Mouse (Mus musculus) kidney, embryonic 14.5 days (tissue): Measurements from ENCODE around the gene Acadsb. TPM values are rescaled to one million over a fixed set of nuclear protein-coding genes. Genes with fewer than 3 reads are reported as not detected.

Source experiments
- ATAC-seq: fragments of 200-750 bp; cut with Nextera tagmentation; 2 replicates; pipeline ENCODE4 v1.8.0; 2017; ENCODE audit warnings: moderate number of reproducible peaks, mild to moderate bottlenecking, moderate TSS enrichment, moderate library complexity; ENCODE audit not compliant: low FRiP score, low TSS enrichment
- H3K27ac ChIP-seq: fragments of 300-500 bp; sonication (generic); 2 replicates; pipeline ENCODE4 v1.5.1; 2014; ENCODE audit warnings: low read depth, mild to moderate bottlenecking, low read length, moderate library complexity, mixed read lengths
- H3K27me3 ChIP-seq: fragments of 300-500 bp; sonication (generic); 2 replicates; pipeline ENCODE4 v1.6.1; 2014; ENCODE audit warnings: mild to moderate bottlenecking, low read length; ENCODE audit not compliant: control insufficient read depth, insufficient read depth
- H3K36me3 ChIP-seq: fragments of 300-500 bp; sonication (generic); 2 replicates; pipeline ENCODE4 v1.6.1; 2014; ENCODE audit warnings: low read length, mixed read lengths; ENCODE audit not compliant: control insufficient read depth, insufficient read depth
- H3K4me1 ChIP-seq: fragments of 300-500 bp; sonication (generic); 2 replicates; pipeline ENCODE4 v1.6.1; 2014; ENCODE audit warnings: low read length, mixed read lengths; ENCODE audit not compliant: control insufficient read depth, insufficient read depth
- H3K4me2 ChIP-seq: fragments of 300-500 bp; sonication (generic); replicated peaks from 2 replicates; pipeline ENCODE4 v1.6.1; 2014; ENCODE audit warnings: low read depth, mild to moderate bottlenecking, low read length
- H3K4me3 ChIP-seq: fragments of 300-500 bp; sonication (generic); 2 replicates; pipeline ENCODE4 v1.5.1; 2014; ENCODE audit warnings: mild to moderate bottlenecking, low read length
- H3K9ac ChIP-seq: fragments of 300-500 bp; sonication (generic); 2 replicates; pipeline ENCODE4 v1.6.1; 2014; ENCODE audit warnings: low read depth, mild to moderate bottlenecking, low read length, moderate library complexity
- H3K9me3 ChIP-seq: fragments of 300-500 bp; sonication (generic); 2 replicates; pipeline ENCODE4 v1.6.1; 2016; ENCODE audit warnings: low read length; ENCODE audit not compliant: control insufficient read depth
- WGBS: fragments of 180-500 bp; shearing (Covaris S2); extraction: QIAGEN DNeasy Blood & Tissue Kit; methylation state at CpG from one replicate; pipeline ENCODE4 v1.1.7; 2014; 5-methylcytosine and 5-hydroxymethylcytosine counted together
- polyA plus RNA-seq: library from polyadenylated mRNA; unstranded; fragments of >200 nt; fragmentation: Nextera tagmentation; extraction: Ambion mirVana; gene quantifications from 2 replicates; pipeline ENCODE4 v1.2.1, GENCODE M21; 2014

The Acadsb gene
- polyA plus RNA-seq, 1 experiment from 2014 or later = 93.0 TPM

- no peaks in the 10 kb centered on the region for H3K27me3 ChIP-seq
- 93% methylated on average over 1 of the region's 1 CpGs for WGBS
- no peak for ATAC-seq
Measured at GRCm38 (mm10) chr7:131434276-131434675, 23.9 kb downstream of the Acadsb start.

GRCm38 (mm10) chr7:131437051-131437450 is 26.6 kb downstream of the Acadsb start:
- H3K27ac ChIP-seq = no peak overlapping the region
- H3K4me1 ChIP-seq = no peaks in the 10 kb centered on the region
- H3K4me2 ChIP-seq = no peak overlapping the region
- no peaks in the 10 kb centered on the region for H3K9me3 ChIP-seq
- no peak overlapping the region for H3K9ac ChIP-seq
- 63% methylated on average over 3 of the region's 3 CpGs for WGBS
- peaks cover 2% of the 10 kb centered on the region; the same call in 1 of the 2 replicates for H3K36me3 ChIP-seq
- ATAC-seq = no peak
- H3K4me3 ChIP-seq = no peak overlapping the region
- H3K27me3 ChIP-seq = no peaks in the 10 kb centered on the region

More at GRCm38 (mm10) chr7:131434276-131434675, 23.9 kb downstream of the Acadsb start:
- peaks cover 5% of the 10 kb centered on the region; the same call in 1 of the 2 replicates for H3K36me3 ChIP-seq
- no peak overlapping the region for H3K9ac ChIP-seq
- H3K27ac ChIP-seq = no peak overlapping the region
- no peak overlapping the region for H3K4me2 ChIP-seq
- H3K4me3 ChIP-seq = no peak overlapping the region
- H3K4me1 ChIP-seq = no peaks in the 10 kb centered on the region
- H3K9me3 ChIP-seq = no peaks in the 10 kb centered on the region; the same call in 1 of the 2 replicates

- no peaks in the 10 kb centered on the region for H3K9me3 ChIP-seq
- ATAC-seq = no peak
- 90% methylated on average over 5 of the region's 5 CpGs for WGBS
- H3K27me3 ChIP-seq = no peaks in the 10 kb centered on the region
- no peak overlapping the region for H3K9ac ChIP-seq
- H3K27ac ChIP-seq = no peak overlapping the region
- no peak overlapping the region for H3K4me3 ChIP-seq
- H3K36me3 ChIP-seq = no peaks in the 10 kb centered on the region
- H3K4me2 ChIP-seq = no peak overlapping the region
- no peaks in the 10 kb centered on the region for H3K4me1 ChIP-seq
Measured at GRCm38 (mm10) chr7:131456714-131457113, 46.3 kb downstream of the Acadsb start.

GRCm38 (mm10) chr7:131465117-131465601 is 54.8 kb downstream of the Acadsb start:
- no peak overlapping the region for H3K9ac ChIP-seq
- H3K27ac ChIP-seq = no peak overlapping the region
- H3K4me1 ChIP-seq = no peaks in the 10 kb centered on the region
- 68% methylated on average over 3 of the region's 3 CpGs for WGBS
- H3K4me3 ChIP-seq = no peak overlapping the region
- ATAC-seq = no peak
- no peak overlapping the region for H3K4me2 ChIP-seq
- no peaks in the 10 kb centered on the region for H3K36me3 ChIP-seq
- no peaks in the 10 kb centered on the region for H3K27me3 ChIP-seq
- no peaks in the 10 kb centered on the region for H3K9me3 ChIP-seq

- ATAC-seq = no peak
- H3K36me3 ChIP-seq = no peaks in the 10 kb centered on the region
- no peaks in the 10 kb centered on the region for H3K4me1 ChIP-seq
- H3K4me3 ChIP-seq = no peak overlapping the region
- H3K27ac ChIP-seq = no peak overlapping the region
- 59% methylated on average over 3 of the region's 3 CpGs for WGBS
- no peaks in the 10 kb centered on the region for H3K27me3 ChIP-seq
- no peak overlapping the region for H3K9ac ChIP-seq
- H3K4me2 ChIP-seq = no peak overlapping the region
- no peaks in the 10 kb centered on the region for H3K9me3 ChIP-seq
Measured at GRCm38 (mm10) chr7:131465735-131466134, 55.3 kb downstream of the Acadsb start.

GRCm38 (mm10) chr7:131467312-131467711 is 56.9 kb downstream of the Acadsb start:
- WGBS = 87% methylated on average over 3 of the region's 3 CpGs
- Histone ChIP-seq H3K36me3 (no peaks in the 10 kb centered on the region), H3K27me3 (no peaks in the 10 kb centered on the region), H3K9me3 (no peaks in the 10 kb centered on the region), H3K27ac (no peak overlapping the region), H3K4me2 (no peak overlapping the region), H3K4me3 (no peak overlapping the region), H3K4me1 (no peaks in the 10 kb centered on the region), H3K9ac (no peak overlapping the region)
- no peak for ATAC-seq

- no peaks in the 10 kb centered on the region for H3K9me3 ChIP-seq
- H3K4me1 ChIP-seq = no peaks in the 10 kb centered on the region
- H3K27me3 ChIP-seq = no peaks in the 10 kb centered on the region
- H3K27ac ChIP-seq = no peak overlapping the region
- 81% methylated on average over 3 of the region's 3 CpGs for WGBS
- no peak for ATAC-seq
- H3K36me3 ChIP-seq = no peaks in the 10 kb centered on the region
- no peak overlapping the region for H3K4me2 ChIP-seq
- no peak overlapping the region for H3K4me3 ChIP-seq
- no peak overlapping the region for H3K9ac ChIP-seq
Measured at GRCm38 (mm10) chr7:131469506-131469905, 59.1 kb downstream of the Acadsb start.

GRCm38 (mm10) chr7:131471551-131471950 is 61.1 kb downstream of the Acadsb start:
- Histone ChIP-seq H3K27ac (no peak overlapping the region), H3K9me3 (no peaks in the 10 kb centered on the region), H3K9ac (no peak overlapping the region), H3K4me1 (no peaks in the 10 kb centered on the region), H3K27me3 (no peaks in the 10 kb centered on the region), H3K36me3 (no peaks in the 10 kb centered on the region), H3K4me3 (no peak overlapping the region), H3K4me2 (no peak overlapping the region)
- no peak for ATAC-seq
- WGBS = 92% methylated on average over 5 of the region's 5 CpGs

GRCm38 (mm10) chr7:131477140-131477539 is 66.7 kb downstream of the Acadsb start:
- Histone ChIP-seq H3K9me3 (no peaks in the 10 kb centered on the region), H3K4me1 (no peaks in the 10 kb centered on the region), H3K4me2 (no peak overlapping the region), H3K27ac (no peak overlapping the region), H3K36me3 (no peaks in the 10 kb centered on the region), H3K4me3 (no peak overlapping the region), H3K9ac (no peak overlapping the region), H3K27me3 (no peaks in the 10 kb centered on the region)
- no peak for ATAC-seq
- 11% methylated on average over 8 of the region's 8 CpGs for WGBS
